Mouse (Mus musculus): ENCODE data around the gene Gm20388. TPM values are rescaled to one million over a fixed set of nuclear protein-coding genes. Genes with fewer than 3 reads are reported as not detected.

Gm20388 gene
- polyA plus RNA-seq, 1 experiment from 2014 or later: not detected

GRCm38 (mm10) chr8:123882412-123882811 is 3971.8 kb downstream of the Gm20388 start:
- no peak overlapping the region for H3K4me3 ChIP-seq
- no peaks in the 10 kb centered on the region for H3K9me3 ChIP-seq
- H3K9ac ChIP-seq: no peak overlapping the region
- H3K4me2 ChIP-seq: no peak overlapping the region
- peaks cover 29% of the 10 kb centered on the region for H3K4me1 ChIP-seq
- peaks cover 28% of the 10 kb centered on the region for H3K27me3 ChIP-seq (replicated peaks)
- H3K27ac ChIP-seq (replicated peaks): no peak overlapping the region
- no peak for ATAC-seq (ENCODE audit: extremely low read depth, insufficient number of reproducible peaks, low FRiP score, low TSS enrichment)
- no peaks in the 10 kb centered on the region for H3K36me3 ChIP-seq
- 57% methylated on average over 2 of the region's 2 CpGs for WGBS

- Histone ChIP-seq H3K27ac (replicated peaks) (no peak overlapping the region), H3K9me3 (no peaks in the 10 kb centered on the region), H3K36me3 (no peaks in the 10 kb centered on the region), H3K9ac (0 out of 2 replicates have a peak overlapping the region, but pooled peaks have one; percentile 24), H3K27me3 (replicated peaks) (peaks cover 28% of the 10 kb centered on the region), H3K4me2 (no peak overlapping the region), H3K4me1 (peaks cover 29% of the 10 kb centered on the region), H3K4me3 (no peak overlapping the region)
- no peak for ATAC-seq (ENCODE audit: extremely low read depth, insufficient number of reproducible peaks, low FRiP score, low TSS enrichment)
- WGBS: 64% methylated on average over 4 of the region's 4 CpGs
Measured at GRCm38 (mm10) chr8:123883094-123883493, 3972.5 kb downstream of the Gm20388 start.

- H3K4me2 ChIP-seq: peak overlapping the region; percentile 52
- H3K4me3 ChIP-seq: no peak overlapping the region
- 8% methylated on average over 13 of the region's 14 CpGs for WGBS
Measured at GRCm38 (mm10) chr8:123884721-123885565, 3974.3 kb downstream of the Gm20388 start.

DNA sequence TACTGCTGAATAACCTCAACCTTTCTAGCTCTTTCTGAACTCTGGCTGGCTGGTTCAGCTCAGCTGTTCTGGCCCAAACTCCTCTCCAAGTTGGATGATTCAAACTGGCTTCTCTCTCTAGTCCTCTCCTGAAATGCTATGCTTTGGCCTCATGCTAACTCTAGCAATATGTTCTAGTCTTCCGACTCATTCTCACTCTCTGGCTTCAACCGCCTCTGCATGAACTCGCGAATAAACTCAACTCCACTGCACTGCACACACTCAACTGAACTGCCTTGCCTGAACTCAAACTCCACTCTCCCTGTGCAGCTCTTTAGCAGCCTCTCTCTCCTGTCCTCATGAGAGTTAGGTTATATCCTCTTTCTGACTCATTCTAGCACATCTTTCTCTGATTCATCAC is 3976.5 kb downstream of the Gm20388 start:
- H3K4me1 ChIP-seq: peaks cover 37% of the 10 kb centered on the region
- H3K9ac ChIP-seq: no peak overlapping the region
- H3K27ac ChIP-seq (replicated peaks): no peak overlapping the region
- H3K27me3 ChIP-seq (replicated peaks): peaks cover 56% of the 10 kb centered on the region
- no peaks in the 10 kb centered on the region for H3K9me3 ChIP-seq
- ATAC-seq (ENCODE audit: extremely low read depth, insufficient number of reproducible peaks, low FRiP score, low TSS enrichment): no peak
- H3K4me2 ChIP-seq: no peak overlapping the region
- H3K36me3 ChIP-seq: no peaks in the 10 kb centered on the region
- WGBS: 81% methylated on average over 4 of the region's 4 CpGs
- H3K4me3 ChIP-seq: no peak overlapping the region

More at GRCm38 (mm10) chr8:123884721-123885565, 3974.3 kb downstream of the Gm20388 start:
- ATAC-seq (ENCODE audit: extremely low read depth, insufficient number of reproducible peaks, low FRiP score, low TSS enrichment): no peak
- H3K9ac ChIP-seq: peak overlapping the region; percentile 61
- no peaks in the 10 kb centered on the region for H3K9me3 ChIP-seq
- H3K27me3 ChIP-seq (replicated peaks): peaks cover 39% of the 10 kb centered on the region
- H3K4me1 ChIP-seq: peaks cover 29% of the 10 kb centered on the region
- peak overlapping the region; percentile 60 for H3K27ac ChIP-seq (replicated peaks)
- no peaks in the 10 kb centered on the region for H3K36me3 ChIP-seq

- H3K36me3 ChIP-seq: no peaks in the 10 kb centered on the region
- peaks cover 63% of the 10 kb centered on the region for H3K27me3 ChIP-seq (replicated peaks)
- 83% methylated on average over 2 of the region's 2 CpGs for WGBS
- H3K4me1 ChIP-seq: peaks cover 37% of the 10 kb centered on the region
- H3K9ac ChIP-seq: no peak overlapping the region
- no peak overlapping the region for H3K27ac ChIP-seq (replicated peaks)
- no peaks in the 10 kb centered on the region for H3K9me3 ChIP-seq
- H3K4me2 ChIP-seq: no peak overlapping the region
- H3K4me3 ChIP-seq: no peak overlapping the region
- no peak for ATAC-seq (ENCODE audit: extremely low read depth, insufficient number of reproducible peaks, low FRiP score, low TSS enrichment)
Measured at GRCm38 (mm10) chr8:123887956-123888355, 3977.3 kb downstream of the Gm20388 start.

- Histone ChIP-seq H3K27ac (replicated peaks) (no peak overlapping the region), H3K27me3 (replicated peaks) (peaks cover 77% of the 10 kb centered on the region), H3K4me1 (peaks cover 30% of the 10 kb centered on the region), H3K9me3 (no peaks in the 10 kb centered on the region), H3K9ac (no peak overlapping the region), H3K4me3 (no peak overlapping the region), H3K36me3 (no peaks in the 10 kb centered on the region), H3K4me2 (no peak overlapping the region)
- ATAC-seq (ENCODE audit: extremely low read depth, insufficient number of reproducible peaks, low FRiP score, low TSS enrichment): no peak
- WGBS: 56% methylated on average over 4 of the region's 4 CpGs
Measured at GRCm38 (mm10) chr8:123889797-123890196, 3979.2 kb downstream of the Gm20388 start.

DNA sequence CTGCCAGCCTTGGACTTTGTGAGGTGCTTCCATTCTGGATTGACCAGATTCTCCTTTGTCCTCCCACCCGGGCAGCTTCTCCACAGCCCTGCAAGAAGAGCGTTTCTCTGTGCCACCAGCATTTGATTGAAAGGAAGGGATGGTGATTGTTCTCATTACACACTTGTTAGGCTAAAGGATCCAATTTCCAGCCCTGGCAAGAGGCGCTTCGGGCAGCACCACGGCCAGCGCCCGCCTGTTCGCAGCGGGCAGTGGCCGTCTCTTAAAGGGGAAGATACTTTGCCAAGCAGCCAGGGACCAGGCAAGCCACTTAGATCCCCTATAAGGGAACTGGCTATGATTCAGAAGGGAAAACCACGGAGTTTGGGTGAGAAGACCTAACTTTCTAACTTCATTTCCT is 3980.6 kb downstream of the Gm20388 start:
- WGBS: under 1% methylated on average over 11 of the region's 11 CpGs
- Histone ChIP-seq H3K27me3 (replicated peaks) (peaks cover 79% of the 10 kb centered on the region), H3K27ac (replicated peaks) (no peak overlapping the region), H3K36me3 (no peaks in the 10 kb centered on the region), H3K4me3 (peak overlapping the region; percentile 30), H3K4me2 (peak overlapping the region; percentile 55), H3K9me3 (no peaks in the 10 kb centered on the region), H3K9ac (no peak overlapping the region), H3K4me1 (peaks cover 33% of the 10 kb centered on the region)
- ATAC-seq (ENCODE audit: extremely low read depth, insufficient number of reproducible peaks, low FRiP score, low TSS enrichment): no peak

DNA sequence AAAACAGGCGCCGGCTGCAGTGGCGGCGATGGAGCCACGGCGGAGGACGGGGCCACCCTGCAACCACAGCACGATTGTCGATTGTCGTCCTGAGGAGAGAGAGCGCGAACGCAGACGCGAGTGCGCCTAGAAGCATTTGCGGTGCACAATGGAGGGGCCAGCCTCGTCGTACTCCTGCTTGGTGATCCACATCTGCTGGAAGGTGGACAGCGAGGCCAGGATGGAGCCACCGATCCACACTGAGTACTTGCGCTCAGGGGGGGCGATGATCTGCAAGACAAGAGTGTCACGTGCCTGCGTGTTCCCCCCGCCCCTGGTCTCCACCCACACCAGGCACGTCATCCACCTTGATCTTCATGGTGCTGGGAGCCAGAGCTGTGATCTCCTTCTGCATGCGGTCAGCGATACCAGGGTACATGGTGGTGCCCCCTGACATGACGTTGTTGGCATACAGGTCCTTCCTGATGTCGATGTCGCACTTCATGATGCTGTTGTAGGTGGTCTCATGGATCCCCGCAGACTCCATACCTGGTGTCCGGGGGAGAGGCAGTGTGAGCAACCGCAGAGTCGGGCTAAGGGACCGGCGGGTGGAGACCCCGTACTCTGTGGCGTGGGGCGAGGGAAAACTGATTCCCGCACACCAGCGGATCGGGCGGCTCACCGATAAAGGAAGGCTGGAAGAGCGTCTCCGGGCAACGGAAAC is 3981.4 kb downstream of the Gm20388 start:
- H3K9ac ChIP-seq: no peak overlapping the region
- H3K4me1 ChIP-seq: peaks cover 33% of the 10 kb centered on the region
- H3K27ac ChIP-seq (replicated peaks): no peak overlapping the region
- WGBS: 6% methylated on average over 49 of the region's 49 CpGs
- H3K27me3 ChIP-seq (replicated peaks): peaks cover 81% of the 10 kb centered on the region
- no peaks in the 10 kb centered on the region for H3K9me3 ChIP-seq
- H3K4me3 ChIP-seq: peak overlapping the region; percentile 30
- H3K4me2 ChIP-seq: peak overlapping the region; percentile 55
- ATAC-seq (ENCODE audit: extremely low read depth, insufficient number of reproducible peaks, low FRiP score, low TSS enrichment): no peak
- no peaks in the 10 kb centered on the region for H3K36me3 ChIP-seq

GRCm38 (mm10) chr8:123892586-123893155 is 3982.0 kb downstream of the Gm20388 start:
- Histone ChIP-seq H3K4me2 (peak overlapping the region; percentile 55), H3K36me3 (no peaks in the 10 kb centered on the region; the same call in 1 of the 2 replicates), H3K4me3 (peak overlapping the region; percentile 30), H3K9me3 (no peaks in the 10 kb centered on the region), H3K4me1 (peaks cover 33% of the 10 kb centered on the region), H3K9ac (no peak overlapping the region), H3K27me3 (replicated peaks) (peaks cover 83% of the 10 kb centered on the region), H3K27ac (replicated peaks) (no peak overlapping the region)
- 16% methylated on average over 30 of the region's 30 CpGs for WGBS
- no peak for ATAC-seq (ENCODE audit: extremely low read depth, insufficient number of reproducible peaks, low FRiP score, low TSS enrichment)

- Histone ChIP-seq H3K9ac (no peak overlapping the region), H3K36me3 (peaks cover under 1% of the 10 kb centered on the region), H3K4me3 (peak overlapping the region; percentile 30; the same call in 1 of the 2 replicates), H3K27ac (replicated peaks) (no peak overlapping the region), H3K4me2 (peak overlapping the region; percentile 55), H3K27me3 (replicated peaks) (peaks cover 83% of the 10 kb centered on the region), H3K4me1 (peaks cover 33% of the 10 kb centered on the region), H3K9me3 (no peaks in the 10 kb centered on the region)
- 53% methylated on average over 11 of the region's 11 CpGs for WGBS
- no peak for ATAC-seq (ENCODE audit: extremely low read depth, insufficient number of reproducible peaks, low FRiP score, low TSS enrichment)
Measured at GRCm38 (mm10) chr8:123893413-123893812, 3982.8 kb downstream of the Gm20388 start.

DNA sequence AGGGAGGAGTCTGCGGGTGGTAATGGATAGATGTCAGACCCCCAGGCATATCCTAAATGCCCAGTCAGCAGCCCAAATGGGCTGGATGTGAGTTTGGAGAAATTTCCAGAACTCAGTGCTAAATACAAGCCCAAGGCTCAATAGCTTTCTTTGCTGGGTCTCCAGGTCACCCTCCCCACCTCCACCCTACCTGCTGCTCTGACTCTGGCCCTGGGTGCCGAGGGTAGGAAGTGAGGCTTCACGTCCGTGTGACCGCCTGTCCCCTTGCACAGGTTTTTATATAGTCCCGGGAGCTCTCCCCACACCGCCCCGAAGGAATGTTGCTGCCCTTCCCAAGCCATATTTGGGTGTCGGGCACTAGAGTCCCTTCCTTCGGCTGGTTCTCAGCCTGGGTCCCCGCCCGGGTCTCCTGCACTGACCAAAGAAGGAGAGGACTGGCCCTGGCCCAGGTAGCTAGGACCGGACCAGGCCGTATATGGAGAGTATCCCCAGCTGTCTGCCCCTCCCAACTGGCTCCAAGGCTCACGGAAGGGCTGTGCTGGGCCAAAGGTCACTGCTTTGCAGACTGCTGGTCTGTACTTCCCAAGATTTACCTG is 3984.0 kb downstream of the Gm20388 start, which contains the start of gene Acta1:
Gene Acta1 (minus strand): TSS at position 250 of the 596 bp plus-strand sequence.
- peak within 1 kb of the TSS; percentile 55 for H3K4me2 ChIP-seq
- no peaks in the 10 kb centered on the region for H3K9me3 ChIP-seq
- peaks cover 33% of the 10 kb centered on the region for H3K4me1 ChIP-seq
- peaks cover 12% of the 10 kb centered on the region for H3K36me3 ChIP-seq
- no peak within 1 kb of the TSS for H3K9ac ChIP-seq
- ATAC-seq (ENCODE audit: extremely low read depth, insufficient number of reproducible peaks, low FRiP score, low TSS enrichment): no peak; the same call in 1 of the 2 replicates
- peaks cover 76% of the 10 kb centered on the region for H3K27me3 ChIP-seq (replicated peaks)
- WGBS: 19% methylated on average over 15 of the region's 15 CpGs
- peak within 1 kb of the TSS; percentile 26 for H3K4me3 ChIP-seq
- no peak within 1 kb of the TSS for H3K27ac ChIP-seq (replicated peaks)

All from heart, embryonic 13.5 days (tissue).